Mouse (Mus musculus) midbrain, embryonic 14.5 days (tissue): ENCODE data around the gene 2210011C24Rik. TPM values are rescaled to one million over a fixed set of nuclear protein-coding genes. Genes with fewer than 3 reads are reported as not detected.

Source experiments
- ATAC-seq: fragments of 200-750 bp; cut with Nextera tagmentation; 2 replicates; pipeline ENCODE4 v1.8.0; 2017; ENCODE audit warnings: moderate number of reproducible peaks, moderate library complexity; ENCODE audit not compliant: low FRiP score, low TSS enrichment
- DNase-seq: peaks from one replicate; pipeline ENCODE4 v3.0.0-alpha.2; 2015
- H3K27ac ChIP-seq: fragments of 300-500 bp; sonication (generic); replicated peaks from 2 replicates; pipeline ENCODE4 v1.5.1; 2014; ENCODE audit warnings: mild to moderate bottlenecking, low read depth, low read length, moderate library complexity
- H3K27me3 ChIP-seq: fragments of 300-500 bp; sonication (generic); 2 replicates; pipeline ENCODE4 v1.6.1; 2014; ENCODE audit warnings: low read length, control low read depth, mixed read lengths; ENCODE audit not compliant: control insufficient read depth, insufficient read depth
- H3K36me3 ChIP-seq: fragments of 300-500 bp; sonication (generic); 2 replicates; pipeline ENCODE4 v1.6.1; 2014; ENCODE audit warnings: low read length, control low read depth; ENCODE audit not compliant: control insufficient read depth, insufficient read depth
- H3K4me1 ChIP-seq: fragments of 300-500 bp; sonication (generic); 2 replicates; pipeline ENCODE4 v1.6.1; 2014; ENCODE audit warnings: mild to moderate bottlenecking, antibody characterized with exemption, low read length, control low read depth; ENCODE audit not compliant: control insufficient read depth, insufficient read depth
- H3K4me2 ChIP-seq: fragments of 300-500 bp; sonication (generic); 2 replicates; pipeline ENCODE4 v1.6.1; 2014; ENCODE audit warnings: mild to moderate bottlenecking, low read length, moderate library complexity
- H3K4me3 ChIP-seq: fragments of 300-500 bp; sonication (generic); replicated peaks from 2 replicates; pipeline ENCODE4 v1.5.1; 2014; ENCODE audit warnings: low read depth, low read length
- H3K9ac ChIP-seq: fragments of 300-500 bp; sonication (generic); replicated peaks from 2 replicates; pipeline ENCODE4 v1.6.1; 2014; ENCODE audit warnings: mild to moderate bottlenecking, low read length, moderate library complexity
- H3K9me3 ChIP-seq: fragments of 300-500 bp; sonication (generic); 2 replicates; pipeline ENCODE4 v1.6.1; 2016; ENCODE audit warnings: low read length, control low read depth, mixed read lengths; ENCODE audit not compliant: control insufficient read depth
- WGBS: fragments of 180-500 bp; shearing (Covaris S2); extraction: QIAGEN DNeasy Blood & Tissue Kit; methylation state at CpG from one replicate; pipeline ENCODE4 v1.1.7; 2014; 5-methylcytosine and 5-hydroxymethylcytosine counted together
- polyA plus RNA-seq: library from polyadenylated mRNA; unstranded; fragments of >200 nt; fragmentation: Nextera tagmentation; extraction: Ambion mirVana; gene quantifications from 2 replicates; pipeline ENCODE4 v1.2.1, GENCODE M21; 2014

2210011C24Rik gene
- polyA plus RNA-seq, 1 experiment from 2014 or later = not detected

- H3K36me3 ChIP-seq = no peaks in the 10 kb centered on the region
- DNase-seq = no peak
- ATAC-seq = no peak
- no peaks in the 10 kb centered on the region for H3K4me1 ChIP-seq
- H3K27ac ChIP-seq = no peak overlapping the region
- H3K27me3 ChIP-seq = peaks cover 54% of the 10 kb centered on the region
- WGBS = 2% methylated on average over 7 of the region's 7 CpGs
- H3K9ac ChIP-seq = no peak overlapping the region
- H3K4me3 ChIP-seq = no peak overlapping the region
- no peak overlapping the region for H3K4me2 ChIP-seq
- H3K9me3 ChIP-seq = no peaks in the 10 kb centered on the region
Measured at GRCm38 (mm10) chr8:84044103-84044502, 32.1 kb upstream of the 2210011C24Rik start.

GRCm38 (mm10) chr8:84042948-84043342 is 31.0 kb upstream of the 2210011C24Rik start:
- peaks cover 54% of the 10 kb centered on the region for H3K27me3 ChIP-seq
- no peak overlapping the region for H3K4me3 ChIP-seq
- no peak overlapping the region; the same call in 1 of the 2 replicates for H3K9ac ChIP-seq
- no peaks in the 10 kb centered on the region for H3K9me3 ChIP-seq
- H3K4me1 ChIP-seq = no peaks in the 10 kb centered on the region
- 40% methylated on average over 12 of the region's 12 CpGs for WGBS
- no peak for DNase-seq
- H3K36me3 ChIP-seq = no peaks in the 10 kb centered on the region
- no peak overlapping the region for H3K4me2 ChIP-seq
- no peak overlapping the region for H3K27ac ChIP-seq
- no peak for ATAC-seq

- 3% methylated on average over 40 of the region's 40 CpGs for whole genome bisulfite sequencing
- H3K36me3 ChIP-seq = no peaks in the 10 kb centered on the region
- DNase-seq (peak; percentile 81), ATAC-seq (peak; percentile 50; the same call in 1 of the 2 replicates)
- H3K27ac ChIP-seq = no peak within 1 kb of the TSS
- peaks cover 54% of the 10 kb centered on the region for H3K27me3 ChIP-seq
- H3K4me3 ChIP-seq = peak within 1 kb of the TSS; percentile 21
- H3K4me2 ChIP-seq = peak within 1 kb of the TSS; percentile 52
- no peaks in the 10 kb centered on the region for H3K9me3 ChIP-seq
- peak within 1 kb of the TSS; percentile 29 for H3K9ac ChIP-seq
- no peaks in the 10 kb centered on the region for H3K4me1 ChIP-seq
Measured at GRCm38 (mm10) chr8:84042066-84042947, 30.3 kb upstream of the 2210011C24Rik start, which contains the start of gene Il27ra. Gene Il27ra (minus strand): TSS chr8:84042589.

GRCm38 (mm10) chr8:84039050-84039449 is 27.1 kb upstream of the 2210011C24Rik start:
- no peaks in the 10 kb centered on the region for H3K4me1 ChIP-seq
- H3K36me3 ChIP-seq = no peaks in the 10 kb centered on the region
- ATAC-seq = 0 out of 2 replicates have a peak, but pooled peaks have one; percentile 37
- H3K9ac ChIP-seq = no peak overlapping the region
- no peak overlapping the region for H3K27ac ChIP-seq
- peak; percentile 92 for DNase-seq
- H3K4me2 ChIP-seq = no peak overlapping the region
- peaks cover 36% of the 10 kb centered on the region for H3K27me3 ChIP-seq
- 9% methylated on average over 5 of the region's 5 CpGs for WGBS
- no peak overlapping the region for H3K4me3 ChIP-seq
- no peaks in the 10 kb centered on the region for H3K9me3 ChIP-seq

GRCm38 (mm10) chr8:84038015-84038414 is 26.0 kb upstream of the 2210011C24Rik start:
- no peak overlapping the region for H3K9ac ChIP-seq
- no peaks in the 10 kb centered on the region for H3K4me1 ChIP-seq
- H3K9me3 ChIP-seq = no peaks in the 10 kb centered on the region
- no peak overlapping the region for H3K27ac ChIP-seq
- WGBS = 80% methylated on average over 5 of the region's 5 CpGs
- H3K36me3 ChIP-seq = no peaks in the 10 kb centered on the region
- peaks cover 26% of the 10 kb centered on the region for H3K27me3 ChIP-seq
- no peak overlapping the region for H3K4me2 ChIP-seq
- H3K4me3 ChIP-seq = no peak overlapping the region
- DNase-seq (no peak), ATAC-seq (no peak)

- no peak for DNase-seq
- Histone ChIP-seq H3K36me3 (no peaks in the 10 kb centered on the region), H3K9me3 (no peaks in the 10 kb centered on the region), H3K27me3 (no peaks in the 10 kb centered on the region), H3K4me3 (no peak overlapping the region), H3K4me1 (no peaks in the 10 kb centered on the region), H3K27ac (no peak overlapping the region), H3K9ac (no peak overlapping the region), H3K4me2 (no peak overlapping the region)
- ATAC-seq = no peak
- 80% methylated on average over 4 of the region's 4 CpGs for WGBS
Measured at GRCm38 (mm10) chr8:84032777-84033176, 20.8 kb upstream of the 2210011C24Rik start.

- H3K36me3 ChIP-seq = no peaks in the 10 kb centered on the region
- DNase-seq = no peak
- H3K9me3 ChIP-seq = no peaks in the 10 kb centered on the region
- no peak overlapping the region for H3K4me3 ChIP-seq
- ATAC-seq = no peak
- H3K4me1 ChIP-seq = 0 out of 2 replicates have a peak, but pooled peaks cover 4% of the 10 kb centered on the region
- peaks cover 11% of the 10 kb centered on the region; the same call in 1 of the 2 replicates for H3K27me3 ChIP-seq
- no peak overlapping the region for H3K9ac ChIP-seq
- H3K4me2 ChIP-seq = no peak overlapping the region
- no peak overlapping the region for H3K27ac ChIP-seq
- WGBS = 88% methylated on average over 5 of the region's 5 CpGs
Measured at GRCm38 (mm10) chr8:84029272-84029671, 17.3 kb upstream of the 2210011C24Rik start.

- H3K4me1 ChIP-seq = 0 out of 2 replicates have a peak, but pooled peaks cover 4% of the 10 kb centered on the region
- no peak overlapping the region for H3K27ac ChIP-seq
- no peak for ATAC-seq
- no peak for DNase-seq
- 10% methylated on average over 10 of the region's 10 CpGs for WGBS
- H3K9ac ChIP-seq = no peak overlapping the region
- H3K9me3 ChIP-seq = no peaks in the 10 kb centered on the region
- H3K4me3 ChIP-seq = no peak overlapping the region
- H3K36me3 ChIP-seq = no peaks in the 10 kb centered on the region
- no peak overlapping the region for H3K4me2 ChIP-seq
- peaks cover 11% of the 10 kb centered on the region; the same call in 1 of the 2 replicates for H3K27me3 ChIP-seq
Measured at GRCm38 (mm10) chr8:84027449-84027848, 15.5 kb upstream of the 2210011C24Rik start.
